Mouse (Mus musculus) MEL (cell line): ENCODE results near the gene Srarp. TPM values are rescaled to one million over a fixed set of nuclear protein-coding genes. Genes with fewer than 3 reads are reported as not detected.
A peak's percentile ranks its signal among the peaks of the same experiment; 100 is the strongest.

ENCODE experiments used
- DNase-seq: peaks from one replicate; pipeline ENCODE4 v3.0.0; 2011; ENCODE audit warnings: low read depth, low spot score
- H3K27ac ChIP-seq: 2 replicates; pipeline ENCODE4 v1.5.1; 2012; ENCODE audit warnings: low read depth, mild to moderate bottlenecking, control low read depth, low read length, moderate library complexity; ENCODE audit not compliant: control insufficient read depth
- H3K27me3 ChIP-seq, 2 experiments: fragments of 150-350 bp in 1 of 2; sonication (generic) in 1 of 2; 2 replicates each; pipeline ENCODE4 v1.6.1; 2012; ENCODE audit warnings: low read length in 2 of 2, mild to moderate bottlenecking in 2 of 2, improper control_type of control experiment in 1 of 2, moderate library complexity in 1 of 2; ENCODE audit not compliant: insufficient read depth in 2 of 2, control insufficient read depth in 1 of 2
- H3K36me3 ChIP-seq, 2 experiments: 2 replicates each; pipeline ENCODE4 v1.6.1; 2012 to 2014; ENCODE audit warnings: low read length in 2 of 2, improper control_type of control experiment in 1 of 2, inconsistent platforms in 1 of 2, mild to moderate bottlenecking in 1 of 2; ENCODE audit not compliant: insufficient read depth in 2 of 2, control insufficient read depth in 1 of 2
- H3K4me1 ChIP-seq, 2 experiments: fragments of 150-350 bp in 1 of 2; sonication (generic) in 1 of 2; 2 replicates each; pipeline ENCODE4 v1.6.1; 2012; ENCODE audit warnings: low read length in 2 of 2, improper control_type of control experiment in 1 of 2, mild to moderate bottlenecking in 1 of 2; ENCODE audit not compliant: insufficient read depth in 2 of 2, control insufficient read depth in 1 of 2
- H3K4me3 ChIP-seq, 2 experiments: fragments of 150-350 bp in 1 of 2; sonication (generic) in 1 of 2; 2 replicates each; pipeline ENCODE4 v1.5.1; 2012; ENCODE audit warnings: low read depth in 2 of 2, low read length in 2 of 2, mild to moderate bottlenecking in 2 of 2, moderate library complexity in 2 of 2, control low read depth in 1 of 2, improper control_type of control experiment in 1 of 2; ENCODE audit not compliant: control insufficient read depth in 1 of 2, insufficient read depth in 1 of 2
- H3K79me2 ChIP-seq: 2 replicates; pipeline ENCODE4 v1.6.1; 2012; ENCODE audit warnings: mild to moderate bottlenecking, low read length, moderate library complexity; ENCODE audit not compliant: control insufficient read depth, poor library complexity, insufficient read depth
- H3K9ac ChIP-seq: 2 replicates; pipeline ENCODE4 v1.6.1; 2012; ENCODE audit warnings: low read depth, mild to moderate bottlenecking, control low read depth, low read length, moderate library complexity; ENCODE audit not compliant: control insufficient read depth, poor library complexity, severe bottlenecking
- H3K9me3 ChIP-seq: fragments of 150-350 bp; sonication (generic); replicated peaks from 2 replicates; pipeline ENCODE4 v1.6.1; 2012; ENCODE audit warnings: mild to moderate bottlenecking, low read length, improper control_type of control experiment, moderate library complexity; ENCODE audit not compliant: insufficient read depth
- BHLHE40 ChIP-seq: IDR thresholded peaks from 2 replicates; pipeline ENCODE4 v1.6.1; 2012; ENCODE audit warnings: low read depth, mild to moderate bottlenecking, inconsistent platforms, low read length, improper control_type of control experiment, borderline replicate concordance
- CHD2 ChIP-seq: IDR thresholded peaks from 2 replicates; pipeline ENCODE4 v1.6.1; 2011; ENCODE audit warnings: low read length, improper control_type of control experiment
- CTCF ChIP-seq, 3 experiments: IDR thresholded peaks in 2 of 3; conservative IDR thresholded peaks in 1 of 3; 2 replicates each; pipeline ENCODE4 v1.5.1; 2011 to 2012; ENCODE audit warnings: low read length in 3 of 3, low read depth in 2 of 3, mild to moderate bottlenecking in 2 of 3, improper control_type of control experiment in 1 of 3, inconsistent platforms in 1 of 3, mixed read lengths in 1 of 3, moderate library complexity in 1 of 3; ENCODE audit not compliant: control insufficient read depth in 1 of 3, insufficient read depth in 1 of 3, poor library complexity in 1 of 3, severe bottlenecking in 1 of 3
- ELF1 ChIP-seq: IDR thresholded peaks from 2 replicates; pipeline ENCODE4 v1.6.1; 2014; ENCODE audit warnings: low read depth, mild to moderate bottlenecking, inconsistent platforms, low read length, improper control_type of control experiment, moderate library complexity
- ETS1 ChIP-seq: IDR thresholded peaks from 2 replicates; pipeline ENCODE4 v1.6.1; 2012; ENCODE audit warnings: low read depth, mild to moderate bottlenecking, inconsistent platforms, low read length, improper control_type of control experiment, moderate library complexity
- GABPA ChIP-seq: IDR thresholded peaks from 2 replicates; pipeline ENCODE4 v1.6.1; 2012; ENCODE audit warnings: low read depth, mild to moderate bottlenecking, inconsistent platforms, low read length, improper control_type of control experiment, moderate library complexity
- GATA1 ChIP-seq: IDR thresholded peaks from 2 replicates; pipeline ENCODE4 v1.6.1; 2011; ENCODE audit warnings: low read depth, low read length, improper control_type of control experiment
- KAT2A ChIP-seq: conservative IDR thresholded peaks from 2 replicates; pipeline ENCODE4 v1.6.1; 2012; ENCODE audit warnings: low read depth, low read length, improper control_type of control experiment, inconsistent platforms
- MAFK ChIP-seq: IDR thresholded peaks from 2 replicates; pipeline ENCODE4 v1.6.1; 2011; ENCODE audit warnings: low read depth, mild to moderate bottlenecking, low read length, improper control_type of control experiment, borderline replicate concordance
- MAX ChIP-seq: IDR thresholded peaks from 2 replicates; pipeline ENCODE4 v1.6.1; 2011; ENCODE audit warnings: low read length, improper control_type of control experiment
- MAZ ChIP-seq: IDR thresholded peaks from 2 replicates; pipeline ENCODE4 v1.6.1; 2012; ENCODE audit warnings: low read depth, mild to moderate bottlenecking, inconsistent platforms, low read length, improper control_type of control experiment
- MYB ChIP-seq: IDR thresholded peaks from 2 replicates; pipeline ENCODE4 v1.6.1; 2011; ENCODE audit warnings: mild to moderate bottlenecking, low read depth, low read length, improper control_type of control experiment
- MYC ChIP-seq: IDR thresholded peaks from 2 replicates; pipeline ENCODE4 v1.6.1; 2011; ENCODE audit warnings: low read depth, mild to moderate bottlenecking, low read length, improper control_type of control experiment, moderate library complexity
- NELFE ChIP-seq: IDR thresholded peaks from 2 replicates; pipeline ENCODE4 v1.6.1; 2011; ENCODE audit warnings: low read depth, low read length, improper control_type of control experiment
- NRF1 ChIP-seq: IDR thresholded peaks from 2 replicates; pipeline ENCODE4 v1.6.1; 2014; ENCODE audit warnings: low read depth, mild to moderate bottlenecking, inconsistent platforms, low read length, improper control_type of control experiment, moderate library complexity; ENCODE audit not compliant: poor library complexity, insufficient read depth, severe bottlenecking
- POLR2AphosphoS2 ChIP-seq: IDR thresholded peaks from 2 replicates; pipeline ENCODE4 v1.6.1; 2011; ENCODE audit warnings: low read length, improper control_type of control experiment
- RAD21 ChIP-seq: IDR thresholded peaks from 2 replicates; pipeline ENCODE4 v1.6.1; 2011; ENCODE audit warnings: mild to moderate bottlenecking, low read depth, low read length, improper control_type of control experiment
- RCOR1 ChIP-seq: IDR thresholded peaks from 2 replicates; pipeline ENCODE4 v1.6.1; 2012; ENCODE audit warnings: low read depth, mild to moderate bottlenecking, inconsistent platforms, low read length, improper control_type of control experiment
- SIN3A ChIP-seq: IDR thresholded peaks from 2 replicates; pipeline ENCODE4 v1.6.1; 2012; ENCODE audit warnings: low read length, improper control_type of control experiment, inconsistent platforms
- SMC3 ChIP-seq: IDR thresholded peaks from 2 replicates; pipeline ENCODE4 v1.6.1; 2011; ENCODE audit warnings: low read depth, low read length, improper control_type of control experiment
- TAL1 ChIP-seq: IDR thresholded peaks from 2 replicates; pipeline ENCODE4 v1.6.1; 2012; ENCODE audit warnings: mild to moderate bottlenecking, inconsistent platforms, low read length, moderate library complexity, mixed read lengths
- TBP ChIP-seq: IDR thresholded peaks from 2 replicates; pipeline ENCODE4 v1.8.0; 2011; ENCODE audit warnings: low read depth, low read length, improper control_type of control experiment
- ZC3H11A ChIP-seq: IDR thresholded peaks from 2 replicates; pipeline ENCODE4 v1.6.1; 2012; ENCODE audit warnings: low read depth, mild to moderate bottlenecking, inconsistent platforms, low read length, improper control_type of control experiment
- ZKSCAN1 ChIP-seq: IDR thresholded peaks from 2 replicates; pipeline ENCODE4 v1.6.1; 2012; ENCODE audit warnings: low read depth, mild to moderate bottlenecking, inconsistent platforms, low read length, improper control_type of control experiment, moderate library complexity
- ZMIZ1 ChIP-seq: IDR thresholded peaks from 2 replicates; pipeline ENCODE4 v1.6.1; 2012; ENCODE audit warnings: low read depth, mild to moderate bottlenecking, inconsistent platforms, low read length, improper control_type of control experiment, moderate library complexity
- polyA plus RNA-seq, 2 experiments: library from polyadenylated mRNA; stranded (reverse) in 1 of 2; unstranded in 1 of 2; fragments of >175 nt in 1 of 2; fragments of >200 nt in 1 of 2; gene quantifications; 2 replicates each; pipeline versions ENCODE4 v1.2.1 to v1.2.4; 2012; ENCODE audit warnings: low replicate concordance in 2 of 2, low read depth in 1 of 2; ENCODE audit not compliant: insufficient read length in 2 of 2, insufficient read depth in 1 of 2, missing spikeins in 1 of 2
- total RNA-seq: library from RNA; depleted of rRNA; stranded (reverse); fragments of 300-350 nt; gene quantifications from 2 replicates; pipeline ENCODE4 v1.2.3, GENCODE M21; 2012

Gene Srarp
- total and polyA plus RNA-seq, 3 experiments = not detected

- Histone ChIP-seq H3K4me1 (no peaks in the 10 kb centered on the region), H3K27me3 (no peaks in the 10 kb centered on the region), H3K79me2 (no peaks in the 10 kb centered on the region), H3K4me3 (no peak overlapping the region), H3K27ac (no peak overlapping the region), H3K36me3 (no peaks in the 10 kb centered on the region), H3K9ac (no peak overlapping the region), H3K9me3 (no peaks in the 10 kb centered on the region)
- TF ChIP-seq POLR2AphosphoS2 (no peak), ZKSCAN1 (peak; percentile 84), KAT2A (no peak), MAZ (no peak), BHLHE40 (no peak), CTCF (IDR thresholded peaks at IDR 0.05 in 2 of 3, conservative IDR thresholded peaks at IDR 0.05 in 1 of 3; ENCODE audit: control insufficient read depth in 1 of 3, insufficient read depth in 1 of 3, low read depth in 2 of 3, low read length in 3 of 3, poor library complexity in 1 of 3, severe bottlenecking in 1 of 3) (no peak)
- no peak for DNase-seq
Observed at GRCm38 (mm10) chr4:141408577-141408976, 27.3 kb downstream of the Srarp start.

- H3K9me3 ChIP-seq = no peaks in the 10 kb centered on the region
- H3K79me2 ChIP-seq = no peaks in the 10 kb centered on the region
- no peaks in the 10 kb centered on the region for H3K36me3 ChIP-seq
- H3K4me1 ChIP-seq = no peaks in the 10 kb centered on the region
- H3K4me3 ChIP-seq = no peak overlapping the region
- no peaks in the 10 kb centered on the region for H3K27me3 ChIP-seq
- peak; percentile 41; the same call in 1 of the 2 replicates for TF ChIP-seq ZC3H11A
- TF ChIP-seq NELFE = no peak
- TF ChIP-seq ELF1 = no peak
- no peak for TF ChIP-seq MYB
- no peak for TF ChIP-seq NRF1
- no peak for TF ChIP-seq CHD2
- TF ChIP-seq MAX = no peak
- no peak for TF ChIP-seq ZKSCAN1
- TF ChIP-seq GABPA = no peak
- peak; percentile 44 for TF ChIP-seq RAD21
- TF ChIP-seq ZMIZ1 = no peak
- no peak for TF ChIP-seq MAFK
- peak; percentile 74 for TF ChIP-seq SMC3
- no peak for TF ChIP-seq SIN3A
- TF ChIP-seq MYC = no peak
- TF ChIP-seq TBP = no peak
- TF ChIP-seq ETS1 = no peak
- peak; percentile 44 to 68 (median 47); a peak in 5 of 6 replicates for TF ChIP-seq CTCF (IDR thresholded peaks at IDR 0.05 in 2 of 3, conservative IDR thresholded peaks at IDR 0.05 in 1 of 3; ENCODE audit: control insufficient read depth in 1 of 3, insufficient read depth in 1 of 3, low read depth in 2 of 3, low read length in 3 of 3, poor library complexity in 1 of 3, severe bottlenecking in 1 of 3)
- TF ChIP-seq GATA1 = no peak
- TF ChIP-seq TAL1 = no peak
- no peak for TF ChIP-seq RCOR1
- TF ChIP-seq, all 39 proteins: peak for 4
- Histone ChIP-seq H3K9ac (no peak overlapping the region), H3K27ac (no peak overlapping the region)
- DNase-seq = peak; percentile 57
Observed at GRCm38 (mm10) chr4:141406516-141407299, 29.2 kb downstream of the Srarp start.
